Mouse (Mus musculus) midbrain, embryonic 11.5 days (tissue): ENCODE measurements around the gene Gm17018. TPM values are rescaled to one million over a fixed set of nuclear protein-coding genes. Genes with fewer than 3 reads are reported as not detected.

Experiments
- ATAC-seq: fragments of 200-750 bp; cut with Nextera tagmentation; 2 replicates; pipeline ENCODE4 v1.8.0; 2017; ENCODE audit warnings: moderate TSS enrichment, moderate library complexity; ENCODE audit not compliant: low FRiP score
- DNase-seq: peaks from one replicate; pipeline ENCODE4 v3.0.0; 2015; ENCODE audit warnings: low spot score; ENCODE audit errors: missing footprints
- H3K27ac ChIP-seq: fragments of 300-500 bp; sonication (generic); 2 replicates; pipeline ENCODE4 v1.5.1; 2014; ENCODE audit warnings: low read depth, low read length
- H3K27me3 ChIP-seq: fragments of 300-500 bp; sonication (generic); 2 replicates; pipeline ENCODE4 v1.6.1; 2014; ENCODE audit warnings: mild to moderate bottlenecking, low read length, moderate library complexity, mixed read lengths; ENCODE audit not compliant: control insufficient read depth, insufficient read depth
- H3K36me3 ChIP-seq: fragments of 300-500 bp; sonication (generic); 2 replicates; pipeline ENCODE4 v1.6.1; 2014; ENCODE audit warnings: mild to moderate bottlenecking, low read length, moderate library complexity, mixed read lengths; ENCODE audit not compliant: control insufficient read depth, insufficient read depth
- H3K4me1 ChIP-seq: fragments of 300-500 bp; sonication (generic); 2 replicates; pipeline ENCODE4 v1.6.1; 2014; ENCODE audit warnings: low read length; ENCODE audit not compliant: control insufficient read depth, insufficient read depth
- H3K4me2 ChIP-seq: fragments of 300-500 bp; sonication (generic); 2 replicates; pipeline ENCODE4 v1.6.1; 2014; ENCODE audit warnings: mild to moderate bottlenecking, moderate library complexity
- H3K4me3 ChIP-seq: fragments of 300-500 bp; sonication (generic); 2 replicates; pipeline ENCODE4 v1.5.1; 2014; ENCODE audit warnings: low read depth, low read length
- H3K9ac ChIP-seq: fragments of 300-500 bp; sonication (generic); 2 replicates; pipeline ENCODE4 v1.6.1; 2014; ENCODE audit warnings: low read length
- H3K9me3 ChIP-seq: fragments of 300-500 bp; sonication (generic); 2 replicates; pipeline ENCODE4 v1.6.1; 2016; ENCODE audit warnings: low read length; ENCODE audit not compliant: control insufficient read depth
- WGBS: fragments of 180-500 bp; shearing (Covaris S2); extraction: QIAGEN DNeasy Blood & Tissue Kit; methylation state at CpG from one replicate; pipeline ENCODE4 v1.1.7; 2014; 5-methylcytosine and 5-hydroxymethylcytosine counted together
- polyA plus RNA-seq: library from polyadenylated mRNA; unstranded; fragments of >200 nt; fragmentation: Nextera tagmentation; extraction: Ambion mirVana; gene quantifications from 2 replicates; pipeline ENCODE4 v1.2.1, GENCODE M21; 2014

The Gm17018 gene
- polyA plus RNA-seq, 1 experiment from 2014 or later = 47.7 TPM

- peaks cover 2% of the 10 kb centered on the region for H3K27me3 ChIP-seq
- H3K36me3 ChIP-seq = no peaks in the 10 kb centered on the region
- no peak overlapping the region for H3K4me2 ChIP-seq
- no peak for DNase-seq
- peaks cover 23% of the 10 kb centered on the region for H3K4me1 ChIP-seq
- H3K4me3 ChIP-seq = no peak overlapping the region
- no peak overlapping the region for H3K27ac ChIP-seq
- H3K9me3 ChIP-seq = no peaks in the 10 kb centered on the region
- no peak for ATAC-seq
- WGBS = 90% methylated on average over 6 of the region's 6 CpGs
- no peak overlapping the region for H3K9ac ChIP-seq
Measured at GRCm38 (mm10) chr19:45618184-45618583, 57.8 kb downstream of the Gm17018 start.

GRCm38 (mm10) chr19:45619744-45620501 is 59.5 kb downstream of the Gm17018 start:
- Histone ChIP-seq H3K9ac (no peak overlapping the region), H3K36me3 (no peaks in the 10 kb centered on the region), H3K4me3 (no peak overlapping the region), H3K27ac (no peak overlapping the region), H3K9me3 (no peaks in the 10 kb centered on the region), H3K4me1 (peaks cover 23% of the 10 kb centered on the region), H3K4me2 (no peak overlapping the region), H3K27me3 (peaks cover 2% of the 10 kb centered on the region)
- DNase-seq (peak; percentile 47), ATAC-seq (no peak)
- WGBS = 88% methylated on average over 14 of the region's 14 CpGs

DNA sequence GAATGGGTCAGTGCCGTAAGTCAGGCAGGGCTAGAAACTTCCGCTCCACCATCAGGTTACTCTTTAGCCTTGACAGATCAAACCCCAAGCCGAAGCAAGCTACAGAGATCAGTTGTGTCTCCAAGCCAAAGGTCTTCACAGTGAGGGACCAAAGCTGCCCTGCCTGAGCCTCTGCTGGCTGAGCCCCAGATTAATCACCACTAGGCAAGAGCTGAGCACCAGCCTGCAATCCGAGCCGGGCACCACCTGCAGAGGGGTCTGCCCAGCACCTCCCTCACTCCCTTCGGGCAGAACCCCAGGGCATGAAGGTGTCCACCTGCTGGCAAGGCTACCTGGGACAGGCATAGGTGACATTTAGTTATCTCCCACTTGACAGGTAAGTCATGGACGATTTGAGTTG is 60.6 kb downstream of the Gm17018 start:
- 63% methylated on average over 7 of the region's 7 CpGs for WGBS

GRCm38 (mm10) chr19:45622144-45622543 is 61.7 kb downstream of the Gm17018 start:
- ATAC-seq (no peak), DNase-seq (peak; percentile 31)
- H3K36me3 ChIP-seq = no peaks in the 10 kb centered on the region
- H3K9me3 ChIP-seq = no peaks in the 10 kb centered on the region
- no peak overlapping the region for H3K27ac ChIP-seq
- WGBS = 36% methylated on average over 5 of the region's 5 CpGs
- H3K27me3 ChIP-seq = no peaks in the 10 kb centered on the region; the same call in 1 of the 2 replicates
- H3K4me2 ChIP-seq = no peak overlapping the region
- peaks cover 2% of the 10 kb centered on the region for H3K4me1 ChIP-seq
- H3K9ac ChIP-seq = no peak overlapping the region
- no peak overlapping the region for H3K4me3 ChIP-seq

More for the DNA sequence above, 60.6 kb downstream of the Gm17018 start:
- H3K9me3 ChIP-seq = no peaks in the 10 kb centered on the region
- no peak for ATAC-seq
- no peaks in the 10 kb centered on the region for H3K36me3 ChIP-seq
- DNase-seq = peak; percentile 69
- peaks cover 12% of the 10 kb centered on the region for H3K4me1 ChIP-seq
- H3K9ac ChIP-seq = no peak overlapping the region
- H3K27me3 ChIP-seq = no peaks in the 10 kb centered on the region; the same call in 1 of the 2 replicates
- H3K4me3 ChIP-seq = no peak overlapping the region
- no peak overlapping the region for H3K27ac ChIP-seq
- no peak overlapping the region for H3K4me2 ChIP-seq

DNA sequence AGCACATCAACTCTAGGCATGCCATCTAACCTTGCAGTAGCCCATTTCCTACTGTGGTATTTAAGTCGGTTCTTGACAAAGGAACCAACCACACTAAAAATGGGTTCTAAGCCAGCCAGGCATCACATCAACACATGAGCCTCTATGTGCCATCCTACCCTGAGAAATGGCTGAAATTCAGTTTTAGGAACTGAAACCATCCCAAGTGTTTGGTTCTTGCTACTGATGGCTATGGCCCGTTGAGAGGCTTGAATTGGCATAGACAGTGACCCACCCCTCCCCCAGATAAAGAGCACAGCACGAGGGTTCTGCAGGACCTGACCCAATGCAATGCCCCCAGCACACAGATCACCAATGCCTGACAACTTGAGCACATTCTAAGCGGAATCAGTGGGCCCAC is 63.3 kb downstream of the Gm17018 start:
- ATAC-seq (no peak), DNase-seq (no peak)
- H3K27ac ChIP-seq = no peak overlapping the region
- no peak overlapping the region for H3K4me3 ChIP-seq
- no peaks in the 10 kb centered on the region for H3K36me3 ChIP-seq
- WGBS = 84% methylated on average over 4 of the region's 4 CpGs
- no peaks in the 10 kb centered on the region for H3K27me3 ChIP-seq
- no peak overlapping the region for H3K9ac ChIP-seq
- no peak overlapping the region for H3K4me2 ChIP-seq
- H3K9me3 ChIP-seq = no peaks in the 10 kb centered on the region
- H3K4me1 ChIP-seq = no peaks in the 10 kb centered on the region

DNA sequence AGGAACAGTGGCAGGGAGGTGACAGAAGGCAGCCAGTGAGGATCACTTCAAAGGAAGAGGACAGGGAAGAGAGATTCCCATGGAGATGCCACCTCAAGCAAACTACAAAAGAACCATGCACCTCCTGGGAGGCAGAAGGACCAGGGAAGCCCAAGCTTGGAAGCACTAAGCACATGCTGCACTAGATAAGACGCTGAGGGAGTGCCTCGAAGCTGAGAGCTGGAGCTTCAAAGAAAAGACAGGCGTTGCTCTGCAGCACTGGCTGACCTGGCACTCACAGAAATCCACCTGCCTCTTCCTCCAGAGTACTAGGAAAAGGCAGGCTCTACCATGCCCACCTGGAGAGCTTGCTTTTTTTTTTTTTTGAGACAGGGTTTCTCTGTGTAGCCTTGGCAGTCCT is 66.6 kb downstream of the Gm17018 start:
- WGBS = 36% methylated on average over 3 of the region's 3 CpGs
- H3K4me2 ChIP-seq = no peak overlapping the region
- no peak for ATAC-seq
- DNase-seq = no peak
- no peaks in the 10 kb centered on the region for H3K4me1 ChIP-seq
- no peak overlapping the region for H3K9ac ChIP-seq
- no peak overlapping the region for H3K27ac ChIP-seq
- H3K36me3 ChIP-seq = no peaks in the 10 kb centered on the region
- H3K4me3 ChIP-seq = no peak overlapping the region
- H3K27me3 ChIP-seq = no peaks in the 10 kb centered on the region
- H3K9me3 ChIP-seq = no peaks in the 10 kb centered on the region

- Histone ChIP-seq H3K9me3 (no peaks in the 10 kb centered on the region), H3K4me3 (no peak overlapping the region), H3K4me1 (no peaks in the 10 kb centered on the region), H3K4me2 (no peak overlapping the region), H3K9ac (no peak overlapping the region), H3K27me3 (no peaks in the 10 kb centered on the region), H3K36me3 (no peaks in the 10 kb centered on the region), H3K27ac (no peak overlapping the region)
- DNase-seq = no peak
- 63% methylated on average over 6 of the region's 6 CpGs for WGBS
- no peak for ATAC-seq
Measured at GRCm38 (mm10) chr19:45628649-45629048, 68.2 kb downstream of the Gm17018 start.

GRCm38 (mm10) chr19:45629219-45629618 is 68.8 kb downstream of the Gm17018 start:
- WGBS = 96% methylated on average over 3 of the region's 3 CpGs
- no peak overlapping the region for H3K4me3 ChIP-seq
- H3K27ac ChIP-seq = no peak overlapping the region
- DNase-seq = no peak
- ATAC-seq = no peak
- no peaks in the 10 kb centered on the region for H3K9me3 ChIP-seq
- H3K4me1 ChIP-seq = no peaks in the 10 kb centered on the region
- no peaks in the 10 kb centered on the region for H3K27me3 ChIP-seq
- H3K36me3 ChIP-seq = no peaks in the 10 kb centered on the region
- no peak overlapping the region for H3K9ac ChIP-seq
- no peak overlapping the region for H3K4me2 ChIP-seq
